Mouse (Mus musculus) cerebellum, adult 18-20 months (tissue): ENCODE measurements around the gene Hes2.

ENCODE experiments used
- DNase-seq, 2 experiments: peaks; one replicate each; pipeline ENCODE4 v3.0.0; 2021

The Hes2 gene

GRCm38 (mm10) chr4:152160748-152161147 is 2.1 kb downstream of the Hes2 start:
- no peak for DNase-seq

GRCm38 (mm10) chr4:152161601-152162000 is 2.9 kb downstream of the Hes2 start:
- no peak for DNase-seq

- DNase-seq = no peak
Observed at GRCm38 (mm10) chr4:152162748-152163147, 4.1 kb downstream of the Hes2 start.

- peak; percentile 74 to 84 for DNase-seq
Observed at GRCm38 (mm10) chr4:152165036-152165931, 6.6 kb downstream of the Hes2 start.

- no peak for DNase-seq
Observed at GRCm38 (mm10) chr4:152168052-152168451, 9.4 kb downstream of the Hes2 start.

- DNase-seq = no peak
Observed at GRCm38 (mm10) chr4:152169103-152169502, 10.4 kb downstream of the Hes2 start.

GRCm38 (mm10) chr4:152170286-152170685 is 11.6 kb downstream of the Hes2 start:
- no peak for DNase-seq

- DNase-seq = no peak
Observed at GRCm38 (mm10) chr4:152171543-152171942, 12.9 kb downstream of the Hes2 start.

GRCm38 (mm10) chr4:152173041-152173440 is 14.4 kb downstream of the Hes2 start:
- DNase-seq = peak; percentile 79 to 91

GRCm38 (mm10) chr4:152173956-152174355 is 15.3 kb downstream of the Hes2 start:
- no peak for DNase-seq

GRCm38 (mm10) chr4:152176638-152177037 is 18.0 kb downstream of the Hes2 start:
- DNase-seq = no peak

GRCm38 (mm10) chr4:152177174-152177536 is 18.5 kb downstream of the Hes2 start:
- DNase-seq = no peak

- peak; percentile 95 for DNase-seq
Observed at GRCm38 (mm10) chr4:152177537-152178343, 19.1 kb downstream of the Hes2 start, which contains the start of gene Acot7. TSS of gene Acot7 (plus strand) at chr4:152178134.

- DNase-seq = peak; percentile 71 to 80
Observed at GRCm38 (mm10) chr4:152178344-152178864, 19.7 kb downstream of the Hes2 start.

- DNase-seq = peak in 1 of 2 experiments; percentile 39
Observed at GRCm38 (mm10) chr4:152178916-152179705, 20.4 kb downstream of the Hes2 start.

- peak; percentile 77 to 89 for DNase-seq
Observed at GRCm38 (mm10) chr4:152179946-152180660, 21.4 kb downstream of the Hes2 start.

GRCm38 (mm10) chr4:152182205-152182604 is 23.5 kb downstream of the Hes2 start:
- no peak for DNase-seq

GRCm38 (mm10) chr4:152184353-152185035 is 25.8 kb downstream of the Hes2 start:
- DNase-seq = peak; percentile 64 to 67

GRCm38 (mm10) chr4:152185137-152185509 is 26.5 kb downstream of the Hes2 start:
- no peak for DNase-seq

GRCm38 (mm10) chr4:152185510-152186204 is 27.0 kb downstream of the Hes2 start:
- no peak for DNase-seq
